Mouse (Mus musculus) MEL (cell line): ENCODE measurements around the gene Stat5a. TPM values are rescaled to one million over a fixed set of nuclear protein-coding genes. Genes with fewer than 3 reads are reported as not detected.

Experiments
- DNase-seq: peaks from one replicate; pipeline ENCODE4 v3.0.0; 2011; ENCODE audit warnings: low read depth, low spot score
- H3K27ac ChIP-seq: 2 replicates; pipeline ENCODE4 v1.5.1; 2012; ENCODE audit warnings: low read depth, mild to moderate bottlenecking, control low read depth, low read length, moderate library complexity; ENCODE audit not compliant: control insufficient read depth
- H3K27me3 ChIP-seq, 2 experiments: fragments of 150-350 bp in 1 of 2; sonication (generic) in 1 of 2; 2 replicates each; pipeline ENCODE4 v1.6.1; 2012; ENCODE audit warnings: low read length in 2 of 2, mild to moderate bottlenecking in 2 of 2, improper control_type of control experiment in 1 of 2, moderate library complexity in 1 of 2; ENCODE audit not compliant: insufficient read depth in 2 of 2, control insufficient read depth in 1 of 2
- H3K36me3 ChIP-seq, 2 experiments: 2 replicates each; pipeline ENCODE4 v1.6.1; 2012 to 2014; ENCODE audit warnings: low read length in 2 of 2, improper control_type of control experiment in 1 of 2, inconsistent platforms in 1 of 2, mild to moderate bottlenecking in 1 of 2; ENCODE audit not compliant: insufficient read depth in 2 of 2, control insufficient read depth in 1 of 2
- H3K4me1 ChIP-seq, 2 experiments: fragments of 150-350 bp in 1 of 2; sonication (generic) in 1 of 2; 2 replicates each; pipeline ENCODE4 v1.6.1; 2012; ENCODE audit warnings: low read length in 2 of 2, improper control_type of control experiment in 1 of 2, mild to moderate bottlenecking in 1 of 2; ENCODE audit not compliant: insufficient read depth in 2 of 2, control insufficient read depth in 1 of 2
- H3K4me3 ChIP-seq, 2 experiments: fragments of 150-350 bp in 1 of 2; sonication (generic) in 1 of 2; 2 replicates each; pipeline ENCODE4 v1.5.1; 2012; ENCODE audit warnings: low read depth in 2 of 2, low read length in 2 of 2, mild to moderate bottlenecking in 2 of 2, moderate library complexity in 2 of 2, control low read depth in 1 of 2, improper control_type of control experiment in 1 of 2; ENCODE audit not compliant: control insufficient read depth in 1 of 2, insufficient read depth in 1 of 2
- H3K79me2 ChIP-seq: 2 replicates; pipeline ENCODE4 v1.6.1; 2012; ENCODE audit warnings: mild to moderate bottlenecking, low read length, moderate library complexity; ENCODE audit not compliant: control insufficient read depth, poor library complexity, insufficient read depth
- H3K9ac ChIP-seq: 2 replicates; pipeline ENCODE4 v1.6.1; 2012; ENCODE audit warnings: low read depth, mild to moderate bottlenecking, control low read depth, low read length, moderate library complexity; ENCODE audit not compliant: control insufficient read depth, poor library complexity, severe bottlenecking
- H3K9me3 ChIP-seq: fragments of 150-350 bp; sonication (generic); replicated peaks from 2 replicates; pipeline ENCODE4 v1.6.1; 2012; ENCODE audit warnings: mild to moderate bottlenecking, low read length, improper control_type of control experiment, moderate library complexity; ENCODE audit not compliant: insufficient read depth
- BHLHE40 ChIP-seq: IDR thresholded peaks from 2 replicates; pipeline ENCODE4 v1.6.1; 2012; ENCODE audit warnings: low read depth, mild to moderate bottlenecking, inconsistent platforms, low read length, improper control_type of control experiment, borderline replicate concordance
- CHD1 ChIP-seq: IDR thresholded peaks from 2 replicates; pipeline ENCODE4 v1.6.1; 2012; ENCODE audit warnings: low read depth, mild to moderate bottlenecking, inconsistent platforms, low read length, improper control_type of control experiment
- CHD2 ChIP-seq: IDR thresholded peaks from 2 replicates; pipeline ENCODE4 v1.6.1; 2011; ENCODE audit warnings: low read length, improper control_type of control experiment
- CTCF ChIP-seq, 3 experiments: IDR thresholded peaks in 2 of 3; conservative IDR thresholded peaks in 1 of 3; 2 replicates each; pipeline ENCODE4 v1.5.1; 2011 to 2012; ENCODE audit warnings: low read length in 3 of 3, low read depth in 2 of 3, mild to moderate bottlenecking in 2 of 3, improper control_type of control experiment in 1 of 3, inconsistent platforms in 1 of 3, mixed read lengths in 1 of 3, moderate library complexity in 1 of 3; ENCODE audit not compliant: control insufficient read depth in 1 of 3, insufficient read depth in 1 of 3, poor library complexity in 1 of 3, severe bottlenecking in 1 of 3
- E2F4 ChIP-seq: IDR thresholded peaks from 2 replicates; pipeline ENCODE4 v1.6.1; 2011; ENCODE audit warnings: low read depth, low read length, improper control_type of control experiment, borderline replicate concordance
- ELF1 ChIP-seq: IDR thresholded peaks from 2 replicates; pipeline ENCODE4 v1.6.1; 2014; ENCODE audit warnings: low read depth, mild to moderate bottlenecking, inconsistent platforms, low read length, improper control_type of control experiment, moderate library complexity
- EP300 ChIP-seq, 2 experiments: IDR thresholded peaks; 2 replicates each; pipeline ENCODE4 v1.6.1; 2011; ENCODE audit warnings: improper control_type of control experiment in 2 of 2, low read length in 2 of 2, low read depth in 1 of 2, mild to moderate bottlenecking in 1 of 2
- ETS1 ChIP-seq: IDR thresholded peaks from 2 replicates; pipeline ENCODE4 v1.6.1; 2012; ENCODE audit warnings: low read depth, mild to moderate bottlenecking, inconsistent platforms, low read length, improper control_type of control experiment, moderate library complexity
- GABPA ChIP-seq: IDR thresholded peaks from 2 replicates; pipeline ENCODE4 v1.6.1; 2012; ENCODE audit warnings: low read depth, mild to moderate bottlenecking, inconsistent platforms, low read length, improper control_type of control experiment, moderate library complexity
- GATA1 ChIP-seq: IDR thresholded peaks from 2 replicates; pipeline ENCODE4 v1.6.1; 2011; ENCODE audit warnings: low read depth, low read length, improper control_type of control experiment
- HCFC1 ChIP-seq: IDR thresholded peaks from 2 replicates; pipeline ENCODE4 v1.6.1; 2012; ENCODE audit warnings: low read depth, mild to moderate bottlenecking, inconsistent platforms, low read length, improper control_type of control experiment, moderate library complexity
- JUND ChIP-seq: IDR thresholded peaks from 2 replicates; pipeline ENCODE4 v1.6.1; 2011; ENCODE audit warnings: low read depth, mild to moderate bottlenecking, improper control_type of control experiment, low read length
- KAT2A ChIP-seq: conservative IDR thresholded peaks from 2 replicates; pipeline ENCODE4 v1.6.1; 2012; ENCODE audit warnings: low read depth, low read length, improper control_type of control experiment, inconsistent platforms
- MAFK ChIP-seq: IDR thresholded peaks from 2 replicates; pipeline ENCODE4 v1.6.1; 2011; ENCODE audit warnings: low read depth, mild to moderate bottlenecking, low read length, improper control_type of control experiment, borderline replicate concordance
- MAX ChIP-seq: IDR thresholded peaks from 2 replicates; pipeline ENCODE4 v1.6.1; 2011; ENCODE audit warnings: low read length, improper control_type of control experiment
- MAZ ChIP-seq: IDR thresholded peaks from 2 replicates; pipeline ENCODE4 v1.6.1; 2012; ENCODE audit warnings: low read depth, mild to moderate bottlenecking, inconsistent platforms, low read length, improper control_type of control experiment
- MEF2A ChIP-seq: IDR thresholded peaks from 2 replicates; pipeline ENCODE4 v1.6.1; 2014; ENCODE audit warnings: low read depth, mild to moderate bottlenecking, inconsistent platforms, low read length, improper control_type of control experiment; ENCODE audit not compliant: poor library complexity, insufficient replicate concordance, severe bottlenecking; ENCODE audit errors: extremely low read depth
- MXI1 ChIP-seq: IDR thresholded peaks from 2 replicates; pipeline ENCODE4 v1.6.1; 2011; ENCODE audit warnings: mild to moderate bottlenecking, low read depth, low read length, improper control_type of control experiment
- MYB ChIP-seq: IDR thresholded peaks from 2 replicates; pipeline ENCODE4 v1.6.1; 2011; ENCODE audit warnings: mild to moderate bottlenecking, low read depth, low read length, improper control_type of control experiment
- MYC ChIP-seq: IDR thresholded peaks from 2 replicates; pipeline ENCODE4 v1.6.1; 2011; ENCODE audit warnings: low read depth, mild to moderate bottlenecking, low read length, improper control_type of control experiment, moderate library complexity
- NELFE ChIP-seq: IDR thresholded peaks from 2 replicates; pipeline ENCODE4 v1.6.1; 2011; ENCODE audit warnings: low read depth, low read length, improper control_type of control experiment
- NRF1 ChIP-seq: IDR thresholded peaks from 2 replicates; pipeline ENCODE4 v1.6.1; 2014; ENCODE audit warnings: low read depth, mild to moderate bottlenecking, inconsistent platforms, low read length, improper control_type of control experiment, moderate library complexity; ENCODE audit not compliant: poor library complexity, insufficient read depth, severe bottlenecking
- POLR2A ChIP-seq, 2 experiments: IDR thresholded peaks; 2 replicates each; pipeline ENCODE4 v1.6.1; 2011 to 2012; ENCODE audit warnings: low read length in 2 of 2, mild to moderate bottlenecking in 2 of 2, control low read depth in 1 of 2, improper control_type of control experiment in 1 of 2, low read depth in 1 of 2, moderate library complexity in 1 of 2; ENCODE audit not compliant: control insufficient read depth in 1 of 2, insufficient read depth in 1 of 2, poor library complexity in 1 of 2
- POLR2AphosphoS2 ChIP-seq: IDR thresholded peaks from 2 replicates; pipeline ENCODE4 v1.6.1; 2011; ENCODE audit warnings: low read length, improper control_type of control experiment
- POLR2AphosphoS5 ChIP-seq: IDR thresholded peaks from 2 replicates; pipeline ENCODE4 v1.6.1; 2012; ENCODE audit warnings: low read depth, borderline replicate concordance, mild to moderate bottlenecking, inconsistent platforms, low read length, moderate library complexity, mixed read lengths
- RAD21 ChIP-seq: IDR thresholded peaks from 2 replicates; pipeline ENCODE4 v1.6.1; 2011; ENCODE audit warnings: mild to moderate bottlenecking, low read depth, low read length, improper control_type of control experiment
- RCOR1 ChIP-seq: IDR thresholded peaks from 2 replicates; pipeline ENCODE4 v1.6.1; 2012; ENCODE audit warnings: low read depth, mild to moderate bottlenecking, inconsistent platforms, low read length, improper control_type of control experiment
- SIN3A ChIP-seq: IDR thresholded peaks from 2 replicates; pipeline ENCODE4 v1.6.1; 2012; ENCODE audit warnings: low read length, improper control_type of control experiment, inconsistent platforms
- SMC3 ChIP-seq: IDR thresholded peaks from 2 replicates; pipeline ENCODE4 v1.6.1; 2011; ENCODE audit warnings: low read depth, low read length, improper control_type of control experiment
- TAL1 ChIP-seq: IDR thresholded peaks from 2 replicates; pipeline ENCODE4 v1.6.1; 2012; ENCODE audit warnings: mild to moderate bottlenecking, inconsistent platforms, low read length, moderate library complexity, mixed read lengths
- TBP ChIP-seq: IDR thresholded peaks from 2 replicates; pipeline ENCODE4 v1.8.0; 2011; ENCODE audit warnings: low read depth, low read length, improper control_type of control experiment
- TCF12 ChIP-seq: IDR thresholded peaks from 2 replicates; pipeline ENCODE4 v1.6.1; 2014; ENCODE audit warnings: low read depth, mild to moderate bottlenecking, inconsistent platforms, low read length, improper control_type of control experiment, moderate library complexity
- USF1 ChIP-seq: IDR thresholded peaks from 2 replicates; pipeline ENCODE4 v1.6.1; 2014; ENCODE audit warnings: low read depth, mild to moderate bottlenecking, inconsistent platforms, low read length, improper control_type of control experiment, moderate library complexity
- USF2 ChIP-seq, 2 experiments: IDR thresholded peaks; 2 replicates each; pipeline ENCODE4 v1.6.1; 2011 to 2012; ENCODE audit warnings: improper control_type of control experiment in 2 of 2, low read length in 2 of 2, borderline replicate concordance in 1 of 2, inconsistent platforms in 1 of 2, low read depth in 1 of 2, mild to moderate bottlenecking in 1 of 2; ENCODE audit not compliant: insufficient read depth in 1 of 2
- ZC3H11A ChIP-seq: IDR thresholded peaks from 2 replicates; pipeline ENCODE4 v1.6.1; 2012; ENCODE audit warnings: low read depth, mild to moderate bottlenecking, inconsistent platforms, low read length, improper control_type of control experiment
- ZKSCAN1 ChIP-seq: IDR thresholded peaks from 2 replicates; pipeline ENCODE4 v1.6.1; 2012; ENCODE audit warnings: low read depth, mild to moderate bottlenecking, inconsistent platforms, low read length, improper control_type of control experiment, moderate library complexity
- ZMIZ1 ChIP-seq: IDR thresholded peaks from 2 replicates; pipeline ENCODE4 v1.6.1; 2012; ENCODE audit warnings: low read depth, mild to moderate bottlenecking, inconsistent platforms, low read length, improper control_type of control experiment, moderate library complexity
- ZNF384 ChIP-seq: IDR thresholded peaks from 2 replicates; pipeline ENCODE4 v1.6.1; 2012; ENCODE audit warnings: low read depth, mild to moderate bottlenecking, inconsistent platforms, low read length, improper control_type of control experiment
- polyA plus RNA-seq, 2 experiments: library from polyadenylated mRNA; stranded (reverse) in 1 of 2; unstranded in 1 of 2; fragments of >175 nt in 1 of 2; fragments of >200 nt in 1 of 2; gene quantifications; 2 replicates each; pipeline versions ENCODE4 v1.2.1 to v1.2.4; 2012; ENCODE audit warnings: low replicate concordance in 2 of 2, low read depth in 1 of 2; ENCODE audit not compliant: insufficient read length in 2 of 2, insufficient read depth in 1 of 2, missing spikeins in 1 of 2
- total RNA-seq: library from RNA; depleted of rRNA; stranded (reverse); fragments of 300-350 nt; gene quantifications from 2 replicates; pipeline ENCODE4 v1.2.3, GENCODE M21; 2012

The Stat5a gene
- total and polyA plus RNA-seq, 3 experiments = 54.2 to 86.8 TPM; not detected in 1

DNA sequence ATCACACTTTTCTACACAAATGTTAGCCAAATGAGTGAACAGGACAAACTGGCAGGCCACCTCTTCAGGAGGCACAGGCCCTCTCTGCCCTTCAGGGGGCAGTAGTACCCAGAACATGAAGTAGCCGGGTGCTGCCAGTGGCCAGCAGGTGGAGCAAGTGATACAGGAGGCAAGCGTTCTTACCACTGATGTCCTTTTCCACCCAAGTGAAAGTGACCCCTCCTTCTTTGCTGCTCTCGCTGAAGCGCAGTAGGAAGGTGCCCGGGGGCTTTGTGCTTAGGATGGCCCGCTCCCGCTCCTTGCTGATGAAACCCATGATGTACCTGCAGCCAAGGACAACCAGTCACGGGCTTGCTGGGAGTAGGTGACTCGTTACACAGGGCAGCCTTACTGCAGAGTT lies 34.3 kb downstream of the Stat5a start:
- Histone ChIP-seq H3K9ac (peak overlapping the region; percentile 5), H3K9me3 (no peaks in the 10 kb centered on the region), H3K36me3 (peaks cover 4 to 55% of the 10 kb centered on the region in 2 experiments; a peak in 3 of 4 replicates), H3K4me1 (peaks cover 39 to 60% of the 10 kb centered on the region in 2 experiments), H3K79me2 (no peaks in the 10 kb centered on the region), H3K27me3 (no peaks in the 10 kb centered on the region), H3K4me3 (0 out of 4 replicates have a peak overlapping the region, but pooled peaks of 1 of the 2 experiments have one; percentile 0), H3K27ac (peak overlapping the region; percentile 97)
- DNase-seq = peak; percentile 97
- no peak for TF ChIP-seq ZMIZ1
- TF ChIP-seq MAZ = peak; percentile 83; the same call in 1 of the 2 replicates
- TF ChIP-seq MAFK = no peak
- TF ChIP-seq E2F4 = no peak
- no peak for TF ChIP-seq KAT2A
- peak; percentile 26; the same call in 1 of the 2 replicates for TF ChIP-seq NELFE
- TF ChIP-seq BHLHE40 = peak; percentile 51; the same call in 1 of the 2 replicates
- peak in 1 of 2 experiments; percentile 25; a peak in 1 of 4 replicates for TF ChIP-seq POLR2A (IDR thresholded peaks at IDR 0.05; ENCODE audit: control insufficient read depth in 1 of 2, insufficient read depth in 1 of 2, low read depth in 1 of 2, low read length in 2 of 2, poor library complexity in 1 of 2)
- TF ChIP-seq POLR2AphosphoS2 = no peak
- TF ChIP-seq TCF12 = no peak
- no peak for TF ChIP-seq JUND
- no peak for TF ChIP-seq CHD2
- no peak for TF ChIP-seq NRF1
- no peak for TF ChIP-seq TAL1
- TF ChIP-seq SMC3 = peak; percentile 100
- peak in 1 of 2 experiments; percentile 61; a peak in 2 of 4 replicates for TF ChIP-seq EP300 (IDR thresholded peaks at IDR 0.05; ENCODE audit: low read depth in 1 of 2, low read length in 2 of 2)
- peak; percentile 80 for TF ChIP-seq SIN3A
- TF ChIP-seq GABPA = no peak
- TF ChIP-seq MAX = no peak
- TF ChIP-seq MXI1 = peak; percentile 73
- TF ChIP-seq ZKSCAN1 = no peak
- peak; percentile 40; the same call in 1 of the 2 replicates for TF ChIP-seq TBP
- TF ChIP-seq ZC3H11A = peak; percentile 100
- peak; percentile 62 for TF ChIP-seq HCFC1
- TF ChIP-seq USF1 = no peak
- TF ChIP-seq ZNF384 = peak; percentile 77
- 0 out of 2 replicates have a peak, but pooled peaks have one; percentile 37 for TF ChIP-seq RCOR1
- TF ChIP-seq CTCF (IDR thresholded peaks at IDR 0.05 in 2 of 3, conservative IDR thresholded peaks at IDR 0.05 in 1 of 3; ENCODE audit: control insufficient read depth in 1 of 3, insufficient read depth in 1 of 3, low read depth in 2 of 3, low read length in 3 of 3, poor library complexity in 1 of 3, severe bottlenecking in 1 of 3) = peak; percentile 98 to 100 (median 100)
- no peak for TF ChIP-seq CHD1
- no peak for TF ChIP-seq MEF2A
- peak; percentile 43; the same call in 1 of the 2 replicates for TF ChIP-seq ETS1
- no peak for TF ChIP-seq USF2 (IDR thresholded peaks at IDR 0.05; ENCODE audit: borderline replicate concordance in 1 of 2, insufficient read depth in 1 of 2, low read depth in 1 of 2, low read length in 2 of 2)
- no peak for TF ChIP-seq MYC
- peak; percentile 99 for TF ChIP-seq RAD21
- TF ChIP-seq MYB = no peak
- TF ChIP-seq POLR2AphosphoS5 = no peak
- TF ChIP-seq ELF1 = no peak
- TF ChIP-seq GATA1 = no peak
